Mouse (Mus musculus) hindbrain, embryonic 13.5 days (tissue): ENCODE measurements at regions not wholly inside any gene's neighbourhood (a gene's known extent, or its start where the extent isn't known, plus 50 kb on each side); places are given as distances from the start of the nearest gene placed in this dataset.

ENCODE experiments used
- ATAC-seq: fragments of 200-750 bp; cut with Nextera tagmentation; 2 replicates; pipeline ENCODE4 v1.8.0; 2017; ENCODE audit warnings: moderate TSS enrichment; ENCODE audit not compliant: low FRiP score
- H3K27ac ChIP-seq: fragments of 300-500 bp; sonication (generic); 2 replicates; pipeline ENCODE4 v1.5.1; 2015; ENCODE audit warnings: inconsistent platforms, mild to moderate bottlenecking, moderate library complexity
- H3K27me3 ChIP-seq: fragments of 300-500 bp; sonication (generic); 2 replicates; pipeline ENCODE4 v1.6.1; 2015; ENCODE audit warnings: mild to moderate bottlenecking, inconsistent platforms
- H3K36me3 ChIP-seq: fragments of 300-500 bp; sonication (generic); 2 replicates; pipeline ENCODE4 v1.6.1; 2015; ENCODE audit warnings: mild to moderate bottlenecking, inconsistent platforms
- H3K4me1 ChIP-seq: fragments of 300-500 bp; sonication (generic); replicated peaks from 2 replicates; pipeline ENCODE4 v1.6.1; 2015; ENCODE audit warnings: inconsistent platforms
- H3K4me2 ChIP-seq: fragments of 300-500 bp; sonication (generic); 2 replicates; pipeline ENCODE4 v1.6.1; 2015; ENCODE audit warnings: inconsistent platforms, mild to moderate bottlenecking, moderate library complexity
- H3K4me3 ChIP-seq: fragments of 300-500 bp; sonication (generic); 2 replicates; pipeline ENCODE4 v1.5.1; 2015; ENCODE audit warnings: mild to moderate bottlenecking, inconsistent platforms
- H3K9ac ChIP-seq: fragments of 300-500 bp; sonication (generic); 2 replicates; pipeline ENCODE4 v1.6.1; 2015; ENCODE audit warnings: mild to moderate bottlenecking, inconsistent platforms
- H3K9me3 ChIP-seq: fragments of 300-500 bp; sonication (generic); 2 replicates; pipeline ENCODE4 v1.6.1; 2016; ENCODE audit warnings: inconsistent platforms
- WGBS: fragments of 180-500 bp; shearing (Covaris S2); methylation state at CpG from one replicate; pipeline ENCODE4 v1.1.7; 2015; 5-methylcytosine and 5-hydroxymethylcytosine counted together

- 23% methylated on average over 3 of the region's 3 CpGs for WGBS
Observed at GRCm38 (mm10) chr3:105359636-105360035, 92.5 kb upstream of the Kcnd3 start.

DNA sequence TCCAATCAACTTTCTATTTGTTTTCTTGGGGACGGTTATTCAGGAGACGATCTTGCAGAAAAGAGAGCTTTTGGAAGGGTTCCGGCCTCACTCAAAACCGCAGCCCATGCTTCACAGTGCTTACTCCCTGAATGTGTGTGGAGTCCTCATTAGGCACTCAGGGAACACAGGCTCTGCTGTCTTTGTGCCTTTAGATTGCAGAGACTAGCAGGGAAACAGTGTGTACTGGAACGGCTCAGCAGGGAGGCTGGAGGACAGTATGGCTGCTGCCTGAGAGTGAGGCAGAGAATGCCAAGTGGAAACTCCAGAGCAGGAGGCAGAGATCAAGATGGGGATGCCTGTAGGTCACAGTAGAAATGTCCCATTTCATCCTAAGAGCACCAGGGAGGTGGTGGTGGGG, 87.4 kb upstream of the Kcnd3 start:
- no peaks in the 10 kb centered on the region for H3K36me3 ChIP-seq
- H3K4me2 ChIP-seq = no peak overlapping the region
- H3K4me3 ChIP-seq = no peak overlapping the region
- H3K27ac ChIP-seq = no peak overlapping the region
- 68% methylated on average over 5 of the region's 5 CpGs for WGBS
- H3K9me3 ChIP-seq = no peaks in the 10 kb centered on the region
- ATAC-seq = no peak
- no peak overlapping the region for H3K9ac ChIP-seq
- H3K4me1 ChIP-seq = peaks cover 31% of the 10 kb centered on the region
- H3K27me3 ChIP-seq = no peaks in the 10 kb centered on the region

More at GRCm38 (mm10) chr3:105359636-105360035, 92.5 kb upstream of the Kcnd3 start:
- H3K4me3 ChIP-seq = no peak overlapping the region
- H3K9me3 ChIP-seq = no peaks in the 10 kb centered on the region
- H3K9ac ChIP-seq = no peak overlapping the region
- H3K27ac ChIP-seq = peak overlapping the region; percentile 48
- peaks cover 24% of the 10 kb centered on the region for H3K4me1 ChIP-seq
- H3K4me2 ChIP-seq = no peak overlapping the region
- no peaks in the 10 kb centered on the region for H3K27me3 ChIP-seq
- no peaks in the 10 kb centered on the region for H3K36me3 ChIP-seq
- ATAC-seq = peak; percentile 53; the same call in 1 of the 2 replicates

DNA sequence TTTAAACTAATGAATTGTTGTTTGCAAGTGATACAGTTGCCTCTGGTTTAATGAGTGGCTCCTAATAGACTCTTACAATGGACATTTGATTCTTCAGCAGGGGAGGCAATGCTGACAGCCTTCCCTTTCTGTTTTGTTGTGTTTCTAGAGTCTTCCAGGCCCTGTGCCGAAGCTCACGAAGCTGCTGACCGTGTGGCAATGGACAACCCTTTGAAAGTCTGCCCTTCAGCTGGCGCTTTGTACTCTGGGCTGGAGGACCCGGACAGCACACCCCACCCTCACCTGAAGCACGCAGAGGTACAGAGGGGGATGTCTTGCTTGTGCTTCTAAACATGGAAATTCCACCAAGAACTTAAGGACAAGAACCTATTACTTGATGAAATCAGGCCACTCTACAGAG, 85.3 kb upstream of the Kcnd3 start:
- H3K4me2 ChIP-seq = no peak overlapping the region
- peaks cover 33% of the 10 kb centered on the region for H3K4me1 ChIP-seq
- no peak for ATAC-seq
- H3K9me3 ChIP-seq = no peaks in the 10 kb centered on the region
- no peak overlapping the region for H3K27ac ChIP-seq
- H3K36me3 ChIP-seq = no peaks in the 10 kb centered on the region
- 92% methylated on average over 6 of the region's 6 CpGs for WGBS
- no peak overlapping the region for H3K4me3 ChIP-seq
- no peaks in the 10 kb centered on the region for H3K27me3 ChIP-seq
- H3K9ac ChIP-seq = no peak overlapping the region

DNA sequence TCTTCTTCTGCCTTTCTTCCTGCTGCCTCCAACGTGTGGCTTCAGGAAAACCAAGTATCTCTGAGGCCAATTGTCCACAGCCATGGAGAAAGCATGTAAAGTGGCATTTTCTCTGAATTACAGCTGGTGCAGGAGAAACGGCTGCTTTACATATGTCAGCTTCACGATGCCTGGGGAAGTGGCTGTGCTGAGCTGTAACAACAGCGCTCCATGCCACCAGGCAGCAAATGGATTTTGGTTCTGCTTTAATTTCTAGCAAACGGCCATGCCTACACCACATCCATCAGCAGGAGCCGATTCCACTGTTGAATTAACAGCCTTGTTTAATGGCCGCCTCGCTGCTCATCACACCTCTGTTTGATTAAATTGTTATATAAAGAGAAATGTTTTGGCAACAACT, 84.2 kb upstream of the Kcnd3 start:
- peaks cover 40% of the 10 kb centered on the region for H3K4me1 ChIP-seq
- no peak overlapping the region for H3K4me3 ChIP-seq
- 54% methylated on average over 8 of the region's 8 CpGs for WGBS
- H3K27ac ChIP-seq = peak overlapping the region; percentile 19; the same call in 1 of the 2 replicates
- H3K36me3 ChIP-seq = no peaks in the 10 kb centered on the region
- no peak overlapping the region for H3K9ac ChIP-seq
- no peaks in the 10 kb centered on the region for H3K9me3 ChIP-seq
- H3K4me2 ChIP-seq = no peak overlapping the region
- ATAC-seq = no peak
- H3K27me3 ChIP-seq = no peaks in the 10 kb centered on the region

- no peaks in the 10 kb centered on the region for H3K9me3 ChIP-seq
- ATAC-seq = peak; percentile 29; the same call in 1 of the 2 replicates
- no peaks in the 10 kb centered on the region for H3K36me3 ChIP-seq
- H3K4me3 ChIP-seq = no peak overlapping the region
- H3K4me1 ChIP-seq = peaks cover 32% of the 10 kb centered on the region
- no peaks in the 10 kb centered on the region for H3K27me3 ChIP-seq
- 36% methylated on average over 6 of the region's 6 CpGs for WGBS
- no peak overlapping the region for H3K4me2 ChIP-seq
- no peak overlapping the region for H3K9ac ChIP-seq
- peak overlapping the region; percentile 60 for H3K27ac ChIP-seq
Observed at GRCm38 (mm10) chr3:105372371-105372828, 79.7 kb upstream of the Kcnd3 start.

DNA sequence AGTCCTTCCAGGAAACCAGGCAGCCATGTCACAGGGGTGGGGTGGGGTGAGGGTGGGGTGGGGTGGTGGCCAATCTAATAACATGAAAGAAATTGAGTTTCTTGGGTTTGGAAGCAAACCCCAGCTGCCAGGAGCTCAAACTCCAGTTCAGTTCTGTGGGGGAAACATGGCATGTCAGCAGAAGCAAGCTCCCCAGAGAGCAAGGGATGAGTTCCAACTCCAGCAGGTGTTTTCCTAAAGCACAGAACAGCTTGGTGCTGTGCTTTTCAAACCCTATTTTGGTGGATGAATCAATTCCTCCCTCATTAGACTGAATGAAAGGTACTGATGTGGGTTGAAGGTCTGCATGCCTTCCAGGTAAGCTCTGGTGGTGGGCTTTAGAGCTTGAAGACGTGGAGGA, 77.8 kb upstream of the Kcnd3 start:
- peaks cover 20% of the 10 kb centered on the region for H3K4me1 ChIP-seq
- H3K36me3 ChIP-seq = no peaks in the 10 kb centered on the region
- no peaks in the 10 kb centered on the region for H3K27me3 ChIP-seq
- WGBS = 81% methylated on average over 1 of the region's 1 CpGs
- H3K27ac ChIP-seq = no peak overlapping the region
- H3K4me2 ChIP-seq = no peak overlapping the region
- no peak overlapping the region for H3K9ac ChIP-seq
- no peak overlapping the region for H3K4me3 ChIP-seq
- ATAC-seq = no peak
- no peaks in the 10 kb centered on the region for H3K9me3 ChIP-seq

- H3K9me3 ChIP-seq = no peaks in the 10 kb centered on the region
- ATAC-seq = no peak
- no peaks in the 10 kb centered on the region for H3K36me3 ChIP-seq
- no peak overlapping the region for H3K27ac ChIP-seq
- no peaks in the 10 kb centered on the region for H3K27me3 ChIP-seq
- no peak overlapping the region for H3K9ac ChIP-seq
- peaks cover 14% of the 10 kb centered on the region for H3K4me1 ChIP-seq
- H3K4me2 ChIP-seq = no peak overlapping the region
- no peak overlapping the region for H3K4me3 ChIP-seq
Observed at GRCm38 (mm10) chr3:105374836-105375235, 77.3 kb upstream of the Kcnd3 start.

DNA sequence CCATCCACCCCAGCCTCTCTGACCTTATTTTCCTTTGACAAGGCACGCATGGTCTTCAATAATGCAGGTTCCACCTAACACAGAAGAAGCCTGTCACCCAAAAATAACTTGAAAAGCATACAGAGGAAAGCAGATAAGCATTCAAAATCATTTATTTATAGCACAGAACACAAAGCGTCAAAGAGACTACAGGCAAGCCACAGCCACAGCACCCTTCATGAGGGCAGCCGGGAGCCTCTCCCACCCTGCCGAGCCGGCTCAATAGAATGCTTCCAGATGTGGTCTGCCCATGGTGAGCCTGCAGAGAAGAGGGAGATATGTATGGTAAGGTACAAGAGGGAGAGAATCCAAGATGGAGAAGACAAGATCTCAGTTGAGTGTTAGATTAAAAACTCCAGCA, 76.7 kb upstream of the Kcnd3 start:
- Histone ChIP-seq H3K4me1 (peaks cover 10% of the 10 kb centered on the region), H3K27ac (no peak overlapping the region), H3K9ac (no peak overlapping the region), H3K36me3 (no peaks in the 10 kb centered on the region), H3K27me3 (no peaks in the 10 kb centered on the region), H3K9me3 (no peaks in the 10 kb centered on the region), H3K4me2 (no peak overlapping the region), H3K4me3 (no peak overlapping the region)
- WGBS = 85% methylated on average over 5 of the region's 5 CpGs
- no peak for ATAC-seq

GRCm38 (mm10) chr3:105375820-105376219, 76.3 kb upstream of the Kcnd3 start:
- Histone ChIP-seq H3K4me1 (peaks cover 7% of the 10 kb centered on the region), H3K27ac (no peak overlapping the region), H3K4me3 (no peak overlapping the region), H3K27me3 (no peaks in the 10 kb centered on the region), H3K9me3 (no peaks in the 10 kb centered on the region), H3K9ac (no peak overlapping the region), H3K4me2 (no peak overlapping the region), H3K36me3 (no peaks in the 10 kb centered on the region)
- ATAC-seq = no peak
- 91% methylated on average over 7 of the region's 7 CpGs for WGBS

DNA sequence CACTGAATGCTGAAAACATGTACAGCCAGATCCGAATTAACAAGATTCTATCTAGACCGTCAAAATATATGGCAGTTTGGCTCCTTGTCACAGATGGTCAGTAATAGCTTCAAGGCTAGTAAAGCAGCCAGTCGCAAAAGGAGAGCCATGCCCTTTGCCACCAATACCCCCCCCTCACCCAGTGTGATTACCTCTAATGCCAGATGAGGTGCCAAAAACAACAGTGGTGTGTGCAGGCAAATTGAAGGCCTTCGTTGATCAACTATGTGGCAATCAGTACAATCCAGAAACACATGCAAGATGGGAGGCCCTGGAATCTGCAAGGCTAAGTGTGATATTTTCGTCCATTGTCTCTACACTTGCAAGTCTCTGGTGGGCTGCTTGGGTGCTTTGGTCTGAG, 75.8 kb upstream of the Kcnd3 start:
- Histone ChIP-seq H3K36me3 (no peaks in the 10 kb centered on the region), H3K27ac (no peak overlapping the region), H3K4me2 (no peak overlapping the region), H3K27me3 (no peaks in the 10 kb centered on the region), H3K4me1 (peaks cover 7% of the 10 kb centered on the region), H3K9me3 (no peaks in the 10 kb centered on the region), H3K4me3 (no peak overlapping the region), H3K9ac (no peak overlapping the region)
- WGBS = 78% methylated on average over 5 of the region's 5 CpGs
- ATAC-seq = no peak

GRCm38 (mm10) chr3:105380818-105381217, 71.3 kb upstream of the Kcnd3 start:
- Histone ChIP-seq H3K27me3 (no peaks in the 10 kb centered on the region), H3K36me3 (no peaks in the 10 kb centered on the region), H3K4me2 (no peak overlapping the region), H3K4me3 (no peak overlapping the region), H3K4me1 (no peaks in the 10 kb centered on the region), H3K9ac (no peak overlapping the region), H3K9me3 (no peaks in the 10 kb centered on the region), H3K27ac (no peak overlapping the region)
- 69% methylated on average over 4 of the region's 4 CpGs for WGBS
- no peak for ATAC-seq

GRCm38 (mm10) chr3:105392611-105393514, 59.3 kb upstream of the Kcnd3 start:
- Histone ChIP-seq H3K27ac (no peak overlapping the region), H3K9me3 (no peaks in the 10 kb centered on the region), H3K36me3 (no peaks in the 10 kb centered on the region), H3K4me3 (no peak overlapping the region), H3K27me3 (0 out of 2 replicates have a peak, but pooled peaks cover 5% of the 10 kb centered on the region), H3K4me1 (no peaks in the 10 kb centered on the region), H3K4me2 (no peak overlapping the region), H3K9ac (no peak overlapping the region)
- ATAC-seq = no peak
- WGBS = 71% methylated on average over 8 of the region's 8 CpGs
